Mouse (Mus musculus) cortical plate, adult 2 months (tissue): ENCODE measurements around the gene Tesc.

ENCODE experiments used
- CTCF ChIP-seq: fragments of 200-500 bp; IDR thresholded peaks from 2 replicates; pipeline ENCODE4 v1.5.1; 2011; ENCODE audit warnings: mild to moderate bottlenecking, control low read depth, low read length; ENCODE audit not compliant: insufficient read depth; ENCODE audit errors: extremely low read depth
- POLR2A ChIP-seq: fragments of 200-500 bp; IDR thresholded peaks from 2 replicates; pipeline ENCODE4 v1.6.1; 2011; ENCODE audit warnings: mild to moderate bottlenecking, low read length, control low read depth; ENCODE audit not compliant: insufficient read depth; ENCODE audit errors: extremely low read depth

- no peak for TF ChIP-seq POLR2A
- no peak for TF ChIP-seq CTCF
Measured at GRCm38 (mm10) chr5:118034632-118035031, 7.1 kb downstream of the Tesc start.
